Mouse (Mus musculus) adrenal gland, postnatal 36 days (tissue): Measurements from ENCODE around the gene Zfp942. TPM values are rescaled to one million over a fixed set of nuclear protein-coding genes. Genes with fewer than 3 reads are reported as not detected.

Source experiments
- DNase-seq, 2 experiments: peaks; one replicate each; pipeline ENCODE4 v3.0.0; 2021; ENCODE audit warnings: mixed read lengths in 1 of 2
- long read RNA-seq, 2 experiments: library from polyadenylated mRNA; stranded (forward); transcript quantifications; one replicate each; pipeline ENCODE4 v2.0.0; 2021; ENCODE audit warnings: borderline sequencing depth in 2 of 2
- total RNA-seq, 2 experiments: library from RNA; stranded (reverse); gene quantifications; 2 replicates each; pipeline ENCODE4 v1.2.3; 2021

The Zfp942 gene
- total RNA-seq, result 1 to 10 TPM; 8.6 to 9.2 TPM
- long read RNA-seq, experiment 1, transcript Zfp942-202 (6 exons, 3,265 nt), result major isoform, 5 of 14 reads
- long read RNA-seq, experiment 1, partial matches to known transcripts, result 1 of 14 reads
- long read RNA-seq, experiment 1, other reads (novel, unspliced or antisense), result 7 of 14 reads
- long read RNA-seq, experiment 2, partial matches to known transcripts, result 1 of 7 reads
- long read RNA-seq, experiment 2, other reads (novel, unspliced or antisense), result 4 of 7 reads

GRCm38 (mm10) chr17:21962107-21962907 is at the start of gene Zfp942, which contains the start of gene Zfp943:
TSS of gene Zfp942 (minus strand) at chr17:21962464.
TSS of gene Zfp943 (plus strand) at chr17:21962552.
- DNase-seq, result peak; percentile 77 to 82

GRCm38 (mm10) chr17:21963302-21963701 is 1.0 kb upstream of the Zfp942 start:
- DNase-seq, result no peak

- DNase-seq, result peak; percentile 67 to 71
These were observed 52.7 kb downstream of the Zfp942 start, which contains the start of gene Zfp995 for GRCm38 (mm10) chr17:21909456-21910052. TSS of gene Zfp995 (minus strand) at chr17:21909926.

- peak in 1 of 2 experiments; percentile 2 for DNase-seq
These were observed 53.2 kb downstream of the Zfp942 start for GRCm38 (mm10) chr17:21909039-21909438.

Other genes starting within 250 kb of the Zfp942 start
- gene Zfp229, start 231.7 kb downstream of the Zfp942 start, total RNA-seq, result 10 to 100 TPM in 1 of 2 experiments, 1 to 10 TPM in 1; 9.9 to 11.6 TPM
- 1 to 10 TPM; 1.5 to 2.7 TPM for gene Zfp820, start 116.7 kb downstream of the Zfp942 start, total RNA-seq
- gene Zfp995, start 52.5 kb downstream of the Zfp942 start, total RNA-seq, result 1 to 10 TPM; 1.8 to 2.5 TPM
- gene Zfp943, start 88 bp upstream of the Zfp942 start, total RNA-seq, result 10 to 100 TPM; 12.0 to 13.7 TPM
- 1 to 10 TPM in 1 of 2 experiments, under 1 TPM in 1; 0.89 to 1.1 TPM for gene Zfp947, start 203.7 kb upstream of the Zfp942 start, total RNA-seq